Mouse (Mus musculus): ENCODE data around the gene Lrrc46. TPM values are rescaled to one million over a fixed set of nuclear protein-coding genes. Genes with fewer than 3 reads are reported as not detected.

The Lrrc46 gene
- polyA plus RNA-seq, 1 experiment from 2014 or later: 0.17 TPM

GRCm38 (mm10) chr11:97021121-97021765 lies 20.0 kb downstream of the Lrrc46 start:
- Histone ChIP-seq H3K4me3 (ENCODE audit: low read depth, low read length) (peak overlapping the region; percentile 52), H3K36me3 (ENCODE audit: control insufficient read depth, insufficient read depth) (no peaks in the 10 kb centered on the region; the same call in 1 of the 2 replicates), H3K27ac (ENCODE audit: low read depth, low read length) (no peak overlapping the region), H3K4me2 (replicated peaks; ENCODE audit: low read depth) (peak overlapping the region; percentile 95), H3K9me3 (ENCODE audit: control insufficient read depth) (no peaks in the 10 kb centered on the region), H3K4me1 (replicated peaks; ENCODE audit: control insufficient read depth, insufficient read depth, low read length) (peaks cover 23% of the 10 kb centered on the region; the same call in 1 of the 2 replicates), H3K9ac (ENCODE audit: low read depth, low read length) (no peak overlapping the region), H3K27me3 (replicated peaks; ENCODE audit: control insufficient read depth, insufficient read depth, low read length) (peaks cover 76% of the 10 kb centered on the region)
- no peak for ATAC-seq
- 2% methylated on average over 26 of the region's 27 CpGs for WGBS
- TF ChIP-seq CTCF (IDR thresholded peaks at IDR 0.05; ENCODE audit: low read depth): no peak

DNA sequence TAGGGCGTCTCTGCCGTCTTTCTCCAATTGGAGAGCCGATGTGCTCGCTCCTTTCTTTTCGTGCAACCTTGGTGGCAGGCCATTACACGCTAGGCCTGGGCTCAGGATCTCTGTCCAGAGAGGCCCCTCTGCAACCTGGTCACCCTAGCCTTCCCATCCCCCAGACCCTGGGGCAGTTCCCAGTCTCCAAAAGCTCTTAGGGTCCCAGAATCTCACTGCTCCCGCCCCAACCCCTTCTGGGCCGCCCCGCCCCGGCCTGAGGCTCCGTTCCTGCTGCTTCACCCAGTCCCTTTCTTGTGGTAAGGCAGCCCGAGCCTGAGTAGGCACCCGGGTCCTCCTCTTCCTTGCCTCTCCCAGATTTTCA lies 21.9 kb downstream of the Lrrc46 start:
- peak overlapping the region; percentile 62 for H3K4me2 ChIP-seq (replicated peaks; ENCODE audit: low read depth)
- peak overlapping the region; percentile 40 for H3K4me3 ChIP-seq (ENCODE audit: low read depth, low read length)
- H3K9me3 ChIP-seq (ENCODE audit: control insufficient read depth): no peaks in the 10 kb centered on the region
- 18% methylated on average over 13 of the region's 13 CpGs for WGBS
- ATAC-seq: no peak
- no peaks in the 10 kb centered on the region; the same call in 1 of the 2 replicates for H3K36me3 ChIP-seq (ENCODE audit: control insufficient read depth, insufficient read depth)
- H3K4me1 ChIP-seq (replicated peaks; ENCODE audit: control insufficient read depth, insufficient read depth, low read length): peaks cover 16% of the 10 kb centered on the region; the same call in 1 of the 2 replicates
- no peak for TF ChIP-seq CTCF (IDR thresholded peaks at IDR 0.05; ENCODE audit: low read depth)
- no peak overlapping the region for H3K9ac ChIP-seq (ENCODE audit: low read depth, low read length)
- H3K27me3 ChIP-seq (replicated peaks; ENCODE audit: control insufficient read depth, insufficient read depth, low read length): peaks cover 89% of the 10 kb centered on the region
- H3K27ac ChIP-seq (ENCODE audit: low read depth, low read length): no peak overlapping the region

DNA sequence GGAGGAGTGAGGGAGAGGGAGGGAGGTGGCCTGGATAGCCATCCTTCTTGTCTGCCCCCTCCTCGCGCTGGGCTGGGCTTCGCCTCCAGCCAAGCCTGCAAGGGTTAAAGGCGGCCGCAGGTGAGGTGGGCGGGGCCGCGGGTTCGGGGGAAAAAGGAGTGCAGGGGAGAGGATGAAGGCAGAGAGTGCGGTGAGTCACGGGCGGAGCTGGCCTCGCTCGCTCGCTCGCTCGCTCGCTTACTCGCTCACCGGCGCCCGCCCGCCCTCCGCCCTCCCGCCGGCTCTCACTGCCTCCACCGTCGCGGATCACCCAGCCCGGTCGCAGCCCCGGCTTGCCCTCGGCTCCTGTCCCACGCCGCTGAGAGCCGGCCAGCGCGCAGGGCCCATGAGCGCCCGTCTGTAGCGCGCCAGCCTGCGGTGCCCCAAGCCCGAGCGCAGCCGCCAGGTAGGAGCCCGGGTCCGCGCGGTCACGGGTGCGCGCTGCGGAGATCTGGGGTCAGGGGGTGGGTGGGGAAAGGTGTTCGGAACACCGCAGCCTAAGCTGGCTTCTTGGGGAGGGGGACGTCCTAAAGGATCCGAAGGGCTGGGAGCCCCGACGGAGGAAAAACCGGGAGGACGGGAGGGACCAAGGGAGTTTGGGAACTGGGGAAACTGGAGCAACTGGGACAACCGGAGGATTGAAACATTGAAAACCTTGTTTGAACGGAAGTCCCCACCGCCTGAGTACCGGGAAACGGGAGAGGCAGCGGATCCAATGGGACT lies 22.4 kb downstream of the Lrrc46 start:
- H3K4me1 ChIP-seq (replicated peaks; ENCODE audit: control insufficient read depth, insufficient read depth, low read length): peaks cover 16% of the 10 kb centered on the region; the same call in 1 of the 2 replicates
- peak overlapping the region; percentile 62 for H3K4me2 ChIP-seq (replicated peaks; ENCODE audit: low read depth)
- no peak for ATAC-seq
- H3K27ac ChIP-seq (ENCODE audit: low read depth, low read length): no peak overlapping the region
- 1% methylated on average over 61 of the region's 68 CpGs for WGBS
- no peaks in the 10 kb centered on the region for H3K36me3 ChIP-seq (ENCODE audit: control insufficient read depth, insufficient read depth)
- H3K9me3 ChIP-seq (ENCODE audit: control insufficient read depth): no peaks in the 10 kb centered on the region
- peak overlapping the region; percentile 40 for H3K4me3 ChIP-seq (ENCODE audit: low read depth, low read length)
- no peak for TF ChIP-seq CTCF (IDR thresholded peaks at IDR 0.05; ENCODE audit: low read depth)
- H3K27me3 ChIP-seq (replicated peaks; ENCODE audit: control insufficient read depth, insufficient read depth, low read length): peaks cover 89% of the 10 kb centered on the region
- H3K9ac ChIP-seq (ENCODE audit: low read depth, low read length): no peak overlapping the region

DNA sequence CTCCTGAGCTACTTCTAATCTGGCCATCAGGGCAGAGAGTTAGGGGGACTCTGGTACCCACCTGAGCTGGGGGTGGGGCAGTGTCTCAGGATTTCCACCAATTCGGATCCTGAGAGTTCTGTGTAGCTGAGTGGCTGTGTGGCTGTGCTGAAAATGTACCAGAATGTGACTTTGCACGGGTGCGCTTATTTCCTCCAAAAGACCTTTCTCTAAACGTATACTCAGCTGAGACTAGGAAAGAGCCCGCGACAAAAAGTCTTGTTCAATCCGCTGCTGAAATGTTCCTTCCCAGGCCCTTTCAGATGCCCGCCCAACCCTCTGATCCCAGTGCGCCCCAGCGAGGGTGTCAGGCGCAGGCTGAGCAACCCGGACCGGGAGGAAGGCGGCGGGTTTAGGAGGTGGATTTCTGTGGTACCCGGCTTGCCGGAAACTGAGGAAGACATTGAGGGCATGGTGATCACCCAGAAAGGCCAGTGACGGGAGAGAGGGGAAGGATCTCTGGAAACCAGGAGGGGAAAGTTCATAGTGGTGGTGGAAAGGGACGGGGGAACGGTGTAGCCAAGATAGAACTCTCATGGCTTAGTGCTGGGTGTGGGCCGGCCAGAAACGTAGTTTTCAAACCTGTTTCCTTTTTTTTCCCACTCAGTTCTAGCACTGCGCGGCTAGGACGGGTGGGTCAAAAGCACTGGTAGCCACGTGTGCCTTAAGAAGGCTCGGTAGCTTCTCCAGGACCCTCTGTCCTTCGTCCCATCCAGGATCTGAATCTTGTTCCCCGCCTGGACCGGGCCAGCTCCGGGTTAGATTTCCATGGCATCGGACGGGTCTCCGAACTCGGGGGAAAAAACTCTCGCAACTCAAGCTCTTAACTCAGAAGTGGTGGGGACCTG lies 23.3 kb downstream of the Lrrc46 start:
- Histone ChIP-seq H3K4me3 (ENCODE audit: low read depth, low read length) (peak overlapping the region; percentile 40), H3K4me2 (replicated peaks; ENCODE audit: low read depth) (peak overlapping the region; percentile 62), H3K9me3 (ENCODE audit: control insufficient read depth) (no peaks in the 10 kb centered on the region), H3K27me3 (replicated peaks; ENCODE audit: control insufficient read depth, insufficient read depth, low read length) (peaks cover 89% of the 10 kb centered on the region), H3K27ac (ENCODE audit: low read depth, low read length) (no peak overlapping the region), H3K36me3 (ENCODE audit: control insufficient read depth, insufficient read depth) (no peaks in the 10 kb centered on the region), H3K9ac (ENCODE audit: low read depth, low read length) (no peak overlapping the region), H3K4me1 (replicated peaks; ENCODE audit: control insufficient read depth, insufficient read depth, low read length) (peaks cover 16% of the 10 kb centered on the region; the same call in 1 of the 2 replicates)
- no peak for TF ChIP-seq CTCF (IDR thresholded peaks at IDR 0.05; ENCODE audit: low read depth)
- no peak for ATAC-seq
- WGBS: 1% methylated on average over 36 of the region's 36 CpGs

DNA sequence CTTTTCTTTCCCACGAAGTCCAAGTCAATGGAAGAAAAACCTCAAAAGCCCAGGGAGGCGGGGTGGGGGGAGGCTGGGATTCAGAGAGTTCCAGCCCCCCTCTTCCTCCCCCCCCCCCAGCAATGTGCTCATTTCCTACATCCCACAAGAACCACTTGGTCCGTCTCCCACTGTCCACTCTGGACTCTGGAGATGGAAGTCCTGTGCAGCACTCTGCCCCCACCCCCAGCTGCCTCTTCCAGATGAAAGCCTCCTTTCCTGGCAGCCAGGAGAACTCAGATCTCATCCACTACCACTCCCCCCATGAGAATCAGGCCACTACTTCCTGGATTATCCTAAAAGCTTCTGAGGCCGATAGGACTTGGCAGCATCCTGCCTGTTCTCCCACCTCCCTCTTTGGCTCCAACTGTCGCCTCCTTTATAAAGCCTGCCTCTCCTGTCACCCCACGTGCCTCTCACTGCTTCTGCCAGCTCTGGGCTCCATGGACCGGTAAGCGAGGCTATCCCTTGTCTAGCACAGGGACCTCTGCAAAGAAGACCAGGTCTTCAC lies 28.0 kb downstream of the Lrrc46 start, which contains the start of gene Sp6:
Sp6 (plus strand) TSS at position 274 of the 550 bp plus-strand sequence.
- peaks cover 2% of the 10 kb centered on the region; the same call in 1 of the 2 replicates for H3K4me1 ChIP-seq (replicated peaks; ENCODE audit: control insufficient read depth, insufficient read depth, low read length)
- H3K27me3 ChIP-seq (replicated peaks; ENCODE audit: control insufficient read depth, insufficient read depth, low read length): peaks cover 67% of the 10 kb centered on the region

More for the DNA sequence above, 28.0 kb downstream of the Lrrc46 start, which contains the start of gene Sp6:
- no peak within 1 kb of the TSS for H3K4me2 ChIP-seq (replicated peaks; ENCODE audit: low read depth)
- no peak for TF ChIP-seq CTCF (IDR thresholded peaks at IDR 0.05; ENCODE audit: low read depth)
- no peak within 1 kb of the TSS for H3K4me3 ChIP-seq (ENCODE audit: low read depth, low read length)
- H3K27ac ChIP-seq (ENCODE audit: low read depth, low read length): no peak within 1 kb of the TSS
- H3K36me3 ChIP-seq (ENCODE audit: control insufficient read depth, insufficient read depth): no peaks in the 10 kb centered on the region
- ATAC-seq: no peak
- H3K9me3 ChIP-seq (ENCODE audit: control insufficient read depth): no peaks in the 10 kb centered on the region
- H3K9ac ChIP-seq (ENCODE audit: low read depth, low read length): no peak within 1 kb of the TSS
- WGBS: 31% methylated on average over 8 of the region's 8 CpGs
